7 mouse cellular contexts compared by ENCODE assay signal in the genomic region with DNA sequence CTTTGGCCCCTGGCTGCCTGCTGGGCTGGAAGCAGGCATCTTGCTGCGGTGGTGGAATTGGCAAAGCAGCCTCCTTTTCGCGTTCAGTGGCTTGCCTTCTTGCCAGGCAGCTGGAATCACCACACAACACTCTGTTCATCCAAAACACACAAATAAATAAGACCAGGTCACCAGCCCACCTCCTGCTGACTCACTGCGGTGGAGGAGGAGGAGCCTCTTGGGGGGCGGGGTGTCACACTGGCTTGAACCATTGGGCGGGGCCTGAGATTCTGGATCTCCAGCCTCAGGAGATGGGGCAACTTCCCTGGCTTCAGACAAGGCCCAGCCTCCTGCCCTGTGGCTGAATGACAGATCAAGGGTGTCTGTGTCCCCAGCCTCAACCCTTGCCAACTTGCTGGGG. TPM values are rescaled to one million over a fixed set of nuclear protein-coding genes. Genes with fewer than 3 reads are reported as not detected.
DNase-seq lines count a peak whose midpoint lies in the region.

No protein-coding gene starts in this region.

- DNase-seq in spleen, postnatal 14 days (ENCODE audit: low spot score in 2 of 2), result peak; percentile 18 to 46
- no peak for DNase-seq in spleen, adult 18-20 months
- DNase-seq in adrenal gland, postnatal 4 days (ENCODE audit: low spot score in 2 of 2), result peak; percentile 26 to 51
- DNase-seq in gastrocnemius, postnatal 36 days, result peak; percentile 41 to 61
- DNase-seq in kidney, postnatal 25 days, result peak; percentile 62 to 82
- peak; percentile 85 for DNase-seq in lung, postnatal 10 days
- peak; percentile 67 for DNase-seq in testis, postnatal 10 days (ENCODE audit: low spot score)

- intact Hi-C loops in gastrocnemius, postnatal 36 days (cut with DNase I), result no loop called here

RNA-seq across cellular contexts. Expression of a gene that starts 34.5 kb away (rescaled TPM):
- total RNA-seq in adrenal gland, postnatal 4 days (2021), result 1 to 10 TPM; 3.6 to 5.3 TPM
- total RNA-seq in gastrocnemius, postnatal 36 days (2021), result under 1 TPM; 0.43 to 0.74 TPM

Comparison
In these comparisons a context has a peak if more than half of its experiments do, and no peak if none do; other contexts are left out.
1. DNase-seq: peak in spleen, postnatal 14 days (2 of 2), adrenal gland, postnatal 4 days (2 of 2), gastrocnemius, postnatal 36 days (2 of 2), kidney, postnatal 25 days (2 of 2), lung, postnatal 10 days (single experiment) and testis, postnatal 10 days (single experiment); none in spleen, adult 18-20 months (0 of 2).